Mouse (Mus musculus): ENCODE results near the gene Atp8b5. TPM values are rescaled to one million over a fixed set of nuclear protein-coding genes. Genes with fewer than 3 reads are reported as not detected.

The Atp8b5 gene
- total RNA-seq, 2 experiments from 2014 or later, result 0.29 to 0.31 TPM

GRCm38 (mm10) chr4:43414761-43415160 lies 147.8 kb downstream of the Atp8b5 start:
- no peak for TF ChIP-seq CTCF (conservative IDR thresholded peaks at IDR 0.05)
- no peak overlapping the region for H3K4me3 ChIP-seq

GRCm38 (mm10) chr4:43415221-43416070 lies 148.5 kb downstream of the Atp8b5 start:
- no peak for DNase-seq (ENCODE audit: low spot score in 2 of 2)
- no peak for TF ChIP-seq CTCF (conservative IDR thresholded peaks at IDR 0.05)
- Histone ChIP-seq H3K27ac (no peak overlapping the region), H3K4me3 (no peak overlapping the region)

More at GRCm38 (mm10) chr4:43414761-43415160, 147.8 kb downstream of the Atp8b5 start:
- H3K27ac ChIP-seq, result no peak overlapping the region
- no peak for DNase-seq (ENCODE audit: low spot score in 2 of 2)

- TF ChIP-seq CTCF (conservative IDR thresholded peaks at IDR 0.05), result no peak
- Histone ChIP-seq H3K27ac (no peak overlapping the region), H3K4me3 (no peak overlapping the region)
- DNase-seq (ENCODE audit: low spot score in 2 of 2), result no peak
Measured at GRCm38 (mm10) chr4:43416071-43416490, 149.1 kb downstream of the Atp8b5 start.

DNA sequence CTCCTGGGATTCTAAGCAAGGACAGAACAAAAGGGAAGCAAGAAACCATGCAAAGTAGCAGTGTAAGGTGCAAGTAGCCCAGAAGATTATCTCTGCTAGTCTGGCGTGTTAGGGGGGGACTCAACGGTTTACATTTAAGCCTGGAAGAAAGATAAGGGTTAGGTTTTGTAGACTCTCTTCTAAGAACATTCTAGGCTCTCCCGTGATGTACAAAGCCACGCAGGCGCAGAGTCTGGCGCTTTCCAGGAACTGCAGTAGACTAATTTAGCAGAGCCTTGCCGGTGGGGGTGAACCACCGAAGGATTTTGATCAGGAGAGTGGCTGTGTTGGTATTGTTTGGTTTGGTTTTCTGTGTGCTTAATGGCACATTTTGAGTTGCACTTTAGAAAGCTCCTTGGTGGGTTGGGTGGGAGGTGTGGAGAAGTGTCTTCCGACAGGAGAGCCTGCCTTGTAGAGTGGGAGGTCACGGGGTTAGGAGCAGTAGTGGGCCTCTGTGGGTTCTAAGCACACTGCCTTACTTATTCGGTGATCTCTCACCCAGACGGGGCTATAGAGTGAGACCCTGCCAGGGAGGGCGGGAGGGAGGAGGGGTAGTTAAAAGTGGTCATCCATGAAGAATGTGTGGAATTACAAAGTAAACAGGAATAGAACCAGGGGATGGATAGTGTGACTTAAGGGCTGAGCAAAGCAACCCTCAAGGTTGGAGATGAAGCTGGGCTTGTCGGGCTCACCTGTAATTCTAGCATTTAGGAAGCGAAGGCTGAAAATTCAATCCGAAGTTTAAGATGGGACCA lies 150.5 kb downstream of the Atp8b5 start:
- Histone ChIP-seq H3K4me3 (no peak overlapping the region), H3K27ac (no peak overlapping the region)
- no peak for DNase-seq (ENCODE audit: low spot score in 2 of 2)
- no peak for TF ChIP-seq CTCF (conservative IDR thresholded peaks at IDR 0.05)

DNA sequence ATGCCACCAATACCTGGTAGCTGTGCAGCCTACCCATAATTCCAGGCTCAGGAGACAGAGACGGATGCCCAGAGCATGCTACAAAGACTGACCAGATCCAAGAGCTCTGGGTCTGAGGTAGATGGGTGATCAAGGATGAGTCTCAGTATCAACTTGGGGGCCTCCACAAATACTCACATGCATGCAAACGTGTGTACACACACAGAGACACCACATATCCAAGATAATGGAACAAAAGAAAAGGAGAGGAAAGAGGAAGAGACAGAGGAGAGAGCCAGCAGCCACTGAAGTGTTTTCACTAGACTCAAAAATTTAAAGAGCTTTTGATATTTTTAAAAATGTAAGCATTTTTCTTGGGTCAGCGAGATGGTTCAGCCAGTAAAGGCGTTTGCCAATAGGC lies 151.5 kb downstream of the Atp8b5 start:
- Histone ChIP-seq H3K27ac (peak overlapping the region; percentile 21), H3K4me3 (no peak overlapping the region)
- no peak for TF ChIP-seq CTCF (conservative IDR thresholded peaks at IDR 0.05)
- no peak for DNase-seq (ENCODE audit: low spot score in 2 of 2)

DNA sequence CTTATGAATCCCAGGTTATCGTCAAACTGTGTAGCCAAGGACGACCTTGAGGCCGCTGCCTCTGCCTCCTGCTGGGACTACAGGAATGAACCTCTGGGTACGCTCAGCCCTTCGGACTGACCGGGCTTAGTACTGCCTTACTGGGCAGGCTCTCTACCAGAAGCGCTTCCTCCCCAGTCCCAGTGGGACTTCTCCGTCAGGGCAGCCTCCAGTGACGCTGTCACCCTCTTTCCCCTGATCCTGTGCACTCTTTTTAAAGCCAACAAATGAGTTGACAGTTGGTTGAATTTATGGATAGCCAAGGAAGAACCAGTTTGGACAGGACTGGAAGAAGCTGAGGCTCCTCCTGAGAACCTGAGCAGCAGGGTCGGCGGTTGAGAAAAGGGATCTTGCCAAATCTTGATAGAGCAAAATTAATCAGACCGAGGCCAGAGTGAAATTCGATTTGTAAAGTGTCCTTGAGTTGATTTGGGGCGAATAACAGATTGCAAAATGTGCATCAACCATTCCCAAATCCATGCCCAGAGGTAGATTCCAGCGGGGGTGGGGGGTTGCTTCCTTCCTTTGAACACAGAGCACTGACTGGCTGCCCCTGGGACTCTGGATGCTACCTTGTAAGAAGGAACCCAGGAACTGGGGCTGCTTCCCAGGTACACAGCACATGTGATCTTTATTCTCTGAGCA lies 152.2 kb downstream of the Atp8b5 start:
- H3K4me3 ChIP-seq, result no peak overlapping the region
- no peak; the same call in 1 of the 2 replicates for TF ChIP-seq CTCF (conservative IDR thresholded peaks at IDR 0.05)
- no peak for DNase-seq (ENCODE audit: low spot score in 2 of 2)
- peak overlapping the region; percentile 44 for H3K27ac ChIP-seq

DNA sequence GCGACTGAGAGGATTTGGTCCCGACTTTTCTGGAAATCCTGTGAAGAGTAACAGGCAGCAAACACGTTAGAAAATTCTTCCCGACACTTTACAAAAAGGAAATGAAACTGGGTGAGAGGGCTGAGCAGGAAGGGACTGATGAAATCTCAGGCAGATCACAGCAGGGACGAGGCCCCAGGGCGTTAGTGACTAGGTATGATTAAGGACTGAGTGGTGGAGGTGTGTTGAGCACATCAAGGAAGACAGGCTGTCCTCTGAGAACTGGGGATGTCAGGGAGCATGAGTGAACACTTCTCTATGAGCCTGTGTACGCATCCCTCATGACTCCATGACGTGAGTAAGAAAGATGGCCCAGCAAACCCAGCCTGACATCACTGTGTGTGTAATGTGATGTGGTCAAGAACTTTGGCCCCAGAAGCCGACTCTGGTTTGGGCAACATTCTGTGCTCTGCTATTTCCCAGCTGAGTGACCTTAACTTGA lies 152.9 kb downstream of the Atp8b5 start:
- TF ChIP-seq CTCF (conservative IDR thresholded peaks at IDR 0.05), result no peak
- peak overlapping the region; percentile 44; the same call in 1 of the 2 replicates for H3K27ac ChIP-seq
- no peak overlapping the region for H3K4me3 ChIP-seq
- DNase-seq (ENCODE audit: low spot score in 2 of 2), result no peak

GRCm38 (mm10) chr4:43420305-43420704 lies 153.3 kb downstream of the Atp8b5 start:
- peak; percentile 98 for TF ChIP-seq CTCF (conservative IDR thresholded peaks at IDR 0.05)
- peak; percentile 74 to 82 for DNase-seq (ENCODE audit: low spot score in 2 of 2)
- Histone ChIP-seq H3K27ac (peak overlapping the region; percentile 44; the same call in 1 of the 2 replicates), H3K4me3 (no peak overlapping the region)

DNA sequence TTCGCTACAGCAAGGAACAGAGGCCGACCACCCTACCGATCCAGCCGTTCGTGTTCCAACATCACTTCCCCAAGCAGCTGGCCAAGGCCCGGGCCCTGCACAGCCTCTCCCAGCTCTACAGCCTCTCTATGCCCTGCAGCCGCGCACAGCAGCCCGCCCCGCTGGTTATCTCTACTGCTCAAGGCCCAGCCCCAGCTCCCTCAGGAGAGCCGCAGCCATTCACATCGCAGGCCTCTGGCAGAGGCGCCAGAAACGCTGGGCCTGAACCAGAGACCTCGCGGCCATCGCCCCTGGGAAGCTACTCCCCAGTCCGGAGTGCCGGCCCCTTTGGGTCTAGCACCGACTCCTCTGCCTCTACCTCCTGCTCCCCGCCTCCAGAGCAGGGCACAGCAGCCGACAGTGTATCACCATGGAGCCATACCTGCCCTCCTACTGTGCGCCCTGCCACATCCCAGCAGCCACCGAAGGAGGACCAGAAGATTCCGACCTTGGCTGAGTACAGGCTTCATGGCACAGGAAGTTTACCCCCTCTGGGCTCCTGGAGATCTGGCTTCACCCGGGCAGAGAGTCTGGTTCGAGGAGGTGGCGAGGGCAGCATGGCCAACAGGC lies 154.8 kb downstream of the Atp8b5 start:
- H3K4me3 ChIP-seq, result no peak overlapping the region
- no peak for TF ChIP-seq CTCF (conservative IDR thresholded peaks at IDR 0.05)

More for the DNA sequence above, 154.8 kb downstream of the Atp8b5 start:
- no peak overlapping the region for H3K27ac ChIP-seq
- DNase-seq (ENCODE audit: low spot score in 2 of 2), result peak in 1 of 2 experiments; percentile 9

Other genes with a start within 250 kb of the Atp8b5 start
- 10 to 100 TPM; 28.0 to 30.0 TPM for gene Pigo, start 241.3 kb upstream of the Atp8b5 start, total RNA-seq (2021)
- gene Stoml2, start 235.4 kb upstream of the Atp8b5 start, total RNA-seq (2021), result 100 to 1,000 TPM in 1 of 2 experiments, 10 to 100 TPM in 1; 97.3 to 108 TPM
- gene Fam214b, start 220.9 kb upstream of the Atp8b5 start, total RNA-seq (2021), result 10 to 100 TPM; 36.1 to 40.3 TPM
- 10 to 100 TPM; 41.7 to 45.7 TPM for gene Unc13b, start 208.2 kb upstream of the Atp8b5 start, total RNA-seq (2021)
- 100 to 1,000 TPM; 117 to 120 TPM for gene Rusc2, start 114.8 kb downstream of the Atp8b5 start, total RNA-seq (2021)
- gene Fam166b, start 162.0 kb downstream of the Atp8b5 start, total RNA-seq (2021), result 1 to 10 TPM in 1 of 2 experiments, under 1 TPM in 1; 0.98 to 1.9 TPM
- gene Tesk1, start 174.8 kb downstream of the Atp8b5 start, total RNA-seq (2021), result 10 to 100 TPM; 79.9 to 86.0 TPM
- gene Cd72, start 187.5 kb downstream of the Atp8b5 start, total RNA-seq (2021), result not detected
- gene Sit1, start 216.6 kb downstream of the Atp8b5 start, total RNA-seq (2021), result not detected
- 10 to 100 TPM; 27.6 to 29.0 TPM for gene Ccdc107, start 225.7 kb downstream of the Atp8b5 start, total RNA-seq (2021)
- 1 to 10 TPM in 1 of 2 experiments, under 1 TPM in 1; 0.64 to 1.0 TPM for gene Arhgef39, start 232.5 kb downstream of the Atp8b5 start, total RNA-seq (2021)
- not detected for gene Car9, start 239.8 kb downstream of the Atp8b5 start, total RNA-seq (2021)